Mouse (Mus musculus): ENCODE measurements around the gene Pcnt.

Gene Pcnt

DNA sequence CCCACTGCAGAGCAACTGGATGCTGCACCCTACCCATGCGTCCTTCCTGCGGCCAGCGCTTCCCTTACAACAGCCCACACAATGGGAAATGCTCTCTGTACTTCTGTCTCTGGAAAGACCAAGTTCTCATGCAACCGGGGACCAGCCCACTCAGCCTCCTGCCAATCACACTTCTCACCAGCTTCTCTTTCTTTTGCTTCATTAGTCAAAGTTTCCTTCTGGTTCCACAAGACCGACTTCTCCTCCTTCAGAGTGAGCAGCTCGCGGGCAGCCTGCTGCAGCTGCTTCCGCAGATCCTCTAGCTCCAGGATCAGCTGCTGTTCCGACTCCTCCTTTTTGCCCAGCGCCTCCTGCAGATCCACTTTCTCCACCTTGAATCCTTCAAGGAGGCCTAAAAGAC lies 34.1 kb downstream of the Pcnt start:
- DNase-seq (ENCODE audit: low read depth, low spot score), result no peak

DNA sequence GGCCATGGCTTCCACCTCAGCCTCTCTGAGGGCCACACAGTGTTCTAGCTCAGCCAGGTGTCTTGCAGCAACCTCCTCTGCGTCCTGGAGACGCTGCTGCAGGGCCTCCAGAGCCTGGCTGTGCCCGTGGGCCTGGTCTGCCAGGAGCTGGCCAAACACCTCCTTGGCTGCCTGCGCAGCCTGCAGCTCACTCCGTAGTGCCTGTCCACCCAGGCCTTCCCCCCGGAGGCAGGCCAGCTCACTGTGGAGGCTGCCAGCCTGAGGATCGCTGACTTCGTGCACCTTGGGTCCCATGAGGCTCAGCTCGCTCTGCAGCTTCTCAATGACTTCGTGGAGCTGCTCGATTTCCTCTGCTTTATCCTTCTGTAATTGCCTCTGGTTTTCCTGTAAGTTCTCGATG lies 50.0 kb downstream of the Pcnt start:
- DNase-seq (ENCODE audit: low read depth, low spot score), result no peak

DNA sequence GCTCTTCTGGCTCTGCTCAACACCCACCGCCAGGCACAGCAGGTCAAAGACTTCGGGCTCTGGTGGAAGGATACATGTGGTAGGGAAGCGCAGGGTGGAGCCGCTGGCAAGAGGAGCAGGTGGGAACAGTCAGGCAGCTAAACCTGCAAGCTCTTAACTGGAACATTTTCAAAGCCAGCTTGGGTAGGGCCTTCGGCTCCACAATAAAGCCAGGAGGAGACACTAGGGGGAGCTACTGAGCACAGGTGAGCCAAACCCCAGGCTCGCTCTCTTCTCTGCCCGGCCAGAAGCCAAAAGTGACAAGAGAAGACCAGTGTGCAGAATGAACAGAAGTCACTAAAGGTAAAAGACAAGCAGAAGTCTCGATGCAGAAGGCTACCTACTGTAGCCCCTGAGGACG lies 50.8 kb downstream of the Pcnt start:
- DNase-seq (ENCODE audit: low read depth, low spot score), result peak; percentile 37

DNA sequence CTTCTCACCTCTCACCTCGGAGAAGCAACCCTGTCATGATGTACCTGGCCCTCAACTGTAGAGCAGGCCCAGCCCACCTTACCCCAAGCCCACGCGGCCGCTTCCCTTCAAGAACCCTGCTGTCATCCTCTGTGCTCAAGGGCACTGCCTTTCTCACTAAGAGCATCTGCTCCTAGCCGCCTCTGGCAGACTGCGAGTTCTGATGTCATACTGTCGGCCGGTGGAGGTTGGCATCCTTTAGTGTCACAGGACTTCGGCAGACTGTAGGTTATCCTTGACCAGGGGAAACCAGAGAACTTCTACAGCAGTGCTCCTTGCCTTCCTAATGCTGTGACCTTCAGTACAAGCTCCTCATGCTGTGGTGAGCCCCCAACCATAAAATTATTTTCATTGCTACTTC lies 51.4 kb downstream of the Pcnt start:
- no peak for DNase-seq (ENCODE audit: low read depth, low spot score)

DNA sequence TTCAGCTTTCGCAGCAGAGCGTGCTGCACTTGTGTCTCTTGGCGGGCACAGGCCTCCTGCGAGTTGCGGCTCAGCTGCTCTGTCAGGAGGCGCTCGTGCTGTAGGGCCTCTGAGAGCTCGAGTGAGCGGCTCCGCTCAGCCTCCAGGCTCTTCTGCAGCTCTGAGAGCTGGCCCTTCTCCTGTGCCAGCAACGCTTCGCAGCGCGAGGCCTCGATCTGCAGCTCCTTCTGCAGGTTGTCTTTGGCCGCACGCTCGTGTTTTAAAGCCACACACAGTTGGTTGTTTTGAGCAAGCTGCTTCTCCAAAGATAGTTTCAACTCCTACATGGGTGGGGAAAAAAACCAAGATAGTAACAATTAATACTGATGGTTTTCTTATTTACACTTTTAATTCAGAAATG lies 67.6 kb downstream of the Pcnt start:
- DNase-seq (ENCODE audit: low read depth, low spot score), result no peak

DNA sequence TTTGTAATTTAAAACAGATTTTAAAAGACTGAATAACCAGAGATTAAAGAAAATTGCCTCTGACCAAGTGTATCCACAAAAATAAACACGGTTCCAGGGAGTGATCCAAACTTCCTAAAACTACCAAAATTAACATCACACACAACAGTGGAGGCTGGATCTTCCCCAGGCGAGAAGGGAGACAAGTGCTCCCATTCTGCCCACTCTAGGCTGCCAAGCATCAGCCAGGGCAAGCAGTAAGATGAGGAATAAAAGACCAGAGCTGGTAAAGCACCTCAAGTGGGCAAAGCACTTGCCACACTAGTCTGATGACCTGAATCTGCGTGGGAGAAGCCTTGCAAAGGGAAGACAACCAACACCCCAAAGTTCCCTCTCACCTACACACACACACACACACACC lies 70.8 kb downstream of the Pcnt start:
- DNase-seq (ENCODE audit: low read depth, low spot score), result no peak

DNA sequence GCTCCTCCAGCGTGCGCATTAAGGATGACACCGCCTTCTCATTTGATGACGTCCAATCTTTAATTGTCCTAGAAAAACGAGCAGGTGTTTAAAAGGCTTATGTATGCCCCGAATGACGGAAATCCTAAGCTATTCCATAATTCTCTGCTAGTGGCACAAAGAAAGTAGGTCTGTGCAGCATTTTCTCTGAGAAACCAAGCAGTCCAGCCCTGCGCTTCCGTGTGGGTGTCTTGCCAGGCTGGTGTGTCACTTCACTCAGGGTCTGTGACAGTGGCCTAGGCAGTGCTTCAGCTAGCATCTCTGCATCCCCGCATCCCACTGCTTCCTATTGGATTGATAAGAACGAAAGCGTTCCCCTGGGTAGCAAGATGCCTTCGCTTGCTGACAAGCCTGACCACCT lies 73.8 kb downstream of the Pcnt start:
- DNase-seq (ENCODE audit: low read depth, low spot score), result no peak

DNA sequence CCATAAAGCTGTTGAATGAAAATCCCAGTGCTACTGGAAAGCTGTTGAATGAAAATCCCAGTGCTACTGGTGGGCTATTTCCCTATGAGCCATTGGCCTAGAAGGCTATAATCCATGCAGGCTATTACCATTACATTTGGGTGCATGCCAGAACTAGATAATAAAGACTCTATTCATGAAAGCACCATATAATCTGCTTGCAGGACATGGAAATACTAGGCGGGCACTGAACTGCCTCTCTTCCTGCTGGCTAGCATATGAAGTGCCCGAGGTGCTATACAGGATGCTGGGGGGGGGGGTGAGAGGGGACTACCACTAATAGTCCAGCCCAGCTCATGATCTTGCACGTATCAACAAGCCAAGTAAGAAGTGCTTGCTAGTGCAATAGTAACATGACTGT lies 79.4 kb downstream of the Pcnt start:
- DNase-seq (ENCODE audit: low read depth, low spot score), result no peak

DNA sequence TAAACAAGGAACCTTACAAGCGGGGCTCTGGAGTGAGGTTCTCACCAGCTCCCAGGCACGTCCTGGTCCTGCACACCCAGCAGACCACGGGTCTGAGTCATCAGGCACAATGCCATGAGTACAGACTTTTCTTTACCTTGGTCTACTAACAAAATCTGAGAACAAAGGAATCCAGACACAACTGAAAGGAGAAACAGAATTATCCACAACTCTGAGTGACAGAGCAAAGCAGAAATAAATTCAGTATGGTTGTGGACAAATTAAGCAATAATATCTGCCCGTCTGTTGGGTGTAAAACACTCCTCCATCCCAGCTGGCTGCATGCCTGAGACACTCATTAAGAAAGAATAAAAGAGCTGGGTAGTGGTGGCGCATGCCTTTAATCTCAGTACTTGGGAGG lies 84.1 kb downstream of the Pcnt start:
- no peak for DNase-seq (ENCODE audit: low read depth, low spot score)

DNA sequence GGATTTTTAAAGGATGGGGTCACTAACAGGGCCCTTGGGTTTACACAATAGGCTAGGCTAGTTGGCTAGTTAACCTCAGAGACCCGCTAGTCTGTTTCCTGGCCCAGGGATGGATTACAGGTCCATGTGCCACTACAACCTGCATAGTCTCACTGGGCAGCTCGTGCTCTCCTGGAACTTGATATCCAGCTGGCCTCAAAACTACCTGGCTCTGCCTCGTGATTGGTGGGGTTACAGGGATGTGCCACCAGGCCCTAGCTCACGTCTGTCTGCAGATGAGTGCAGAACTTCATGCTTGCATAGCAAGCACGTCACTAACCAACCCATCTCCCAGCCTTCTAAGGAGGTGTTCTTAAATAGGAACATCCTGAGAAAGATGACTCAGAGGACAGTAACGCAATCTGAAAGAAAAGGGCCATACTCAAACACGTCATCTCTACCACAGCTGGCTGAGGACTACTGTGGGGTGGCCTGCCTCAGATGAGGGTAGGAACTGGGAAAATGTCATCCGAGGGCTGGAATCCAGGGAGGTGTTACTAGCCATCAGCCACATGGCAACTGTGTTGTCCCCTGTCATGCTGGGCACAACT lies 85.2 kb downstream of the Pcnt start:
- no peak for DNase-seq (ENCODE audit: low read depth, low spot score)

DNA sequence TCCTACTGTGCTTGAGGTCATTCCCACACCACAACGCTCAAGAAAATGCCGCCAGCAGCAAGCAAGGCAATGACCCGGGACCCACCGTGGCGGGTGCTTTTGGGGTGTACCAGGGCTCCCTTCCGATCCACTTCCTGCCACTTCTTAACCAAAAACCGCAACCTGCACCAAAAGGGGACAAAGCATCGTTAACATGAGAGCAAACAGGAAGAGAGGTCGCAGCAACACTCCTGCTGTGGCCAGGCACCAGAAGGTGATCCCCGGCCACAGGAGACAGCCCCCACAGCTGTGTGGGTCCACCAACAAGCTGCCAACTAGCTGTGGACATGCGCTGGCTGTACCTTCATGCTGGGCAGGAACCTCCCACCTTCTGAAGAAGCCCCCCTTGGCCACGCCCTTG lies 87.6 kb downstream of the Pcnt start:
- no peak for DNase-seq (ENCODE audit: low read depth, low spot score)

DNA sequence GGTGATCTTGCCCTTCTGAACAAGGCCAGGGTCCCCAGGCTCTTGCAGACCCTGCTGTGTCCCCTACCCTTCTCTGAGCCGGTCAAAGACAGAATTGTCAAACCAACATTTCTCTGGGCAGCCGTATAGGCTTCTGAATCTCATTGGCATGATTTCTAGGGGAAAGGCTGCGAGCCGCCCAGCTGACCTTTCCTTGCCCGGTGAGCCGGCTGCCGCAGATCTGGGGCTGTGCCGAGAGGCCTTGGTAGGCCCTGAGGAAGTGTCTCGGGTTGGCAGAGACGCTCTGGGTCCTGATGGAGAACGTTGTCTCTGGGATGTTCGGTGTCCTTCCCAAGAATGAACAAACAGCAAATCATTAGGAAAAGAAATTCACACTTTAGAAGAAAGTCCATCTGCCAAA lies 88.6 kb downstream of the Pcnt start:
- no peak for DNase-seq (ENCODE audit: low read depth, low spot score)

DNA sequence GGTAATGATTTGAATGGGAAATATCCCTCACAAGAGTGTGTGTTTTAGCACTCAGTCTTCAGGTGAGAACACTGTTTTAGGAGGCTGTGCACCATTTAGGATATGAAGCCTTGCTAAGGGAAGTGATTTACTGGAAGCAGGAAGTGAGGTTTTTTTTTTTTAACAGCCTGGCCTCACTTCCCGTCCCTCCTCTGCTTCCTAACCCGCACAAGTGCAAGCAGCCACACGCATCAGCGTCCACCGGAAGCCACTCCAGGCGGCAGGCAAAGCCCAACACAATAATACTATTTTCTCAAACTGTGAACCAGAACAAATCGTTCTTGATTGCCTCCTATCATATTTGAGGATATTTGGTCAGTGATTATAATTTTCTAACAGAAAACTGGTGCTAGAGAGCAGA lies 90.6 kb downstream of the Pcnt start:
- DNase-seq (ENCODE audit: low read depth, low spot score), result no peak

DNA sequence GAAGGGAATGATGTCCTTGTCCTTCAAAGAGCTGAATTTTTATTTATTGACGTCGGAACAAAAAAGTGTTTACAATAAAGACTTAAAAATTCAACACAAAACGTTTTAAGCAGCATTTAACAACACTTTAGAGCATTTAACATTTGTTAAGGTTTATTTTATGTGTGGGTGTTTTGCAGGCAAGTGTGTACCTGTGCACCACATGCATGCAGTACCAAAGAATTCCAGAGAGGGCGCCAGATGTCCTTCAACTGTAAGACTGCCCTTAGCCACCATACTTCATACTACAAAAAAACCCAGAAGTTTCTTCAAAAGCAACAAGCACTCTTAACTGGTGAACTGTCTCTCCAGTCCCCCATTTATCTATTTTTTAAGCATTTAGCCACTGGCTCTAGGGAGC lies 96.0 kb downstream of the Pcnt start:
- peak; percentile 74 for DNase-seq (ENCODE audit: low read depth, low spot score)

DNA sequence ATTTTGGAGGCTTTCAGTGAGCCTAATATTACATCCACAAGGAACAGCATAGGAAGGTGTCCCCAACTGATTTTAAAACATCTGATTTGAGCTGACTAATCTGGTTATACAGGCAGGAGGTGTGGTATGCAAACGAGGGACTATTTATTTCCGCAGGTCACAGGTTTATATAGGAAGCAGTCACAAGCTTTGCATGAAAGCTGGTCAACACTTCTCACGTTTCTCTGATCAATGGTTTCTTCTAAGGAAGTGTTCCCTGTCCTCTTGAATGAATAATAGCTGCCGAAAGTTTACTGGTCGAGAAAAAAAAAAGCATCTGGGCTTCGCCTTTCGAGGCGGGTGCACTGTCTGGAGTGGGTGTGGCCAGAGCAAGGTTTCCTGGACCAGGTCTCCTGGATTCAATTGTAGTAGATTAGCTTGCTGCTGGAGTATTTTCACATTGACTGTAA lies 96.5 kb downstream of the Pcnt start:
- peak; percentile 14 for DNase-seq (ENCODE audit: low read depth, low spot score)

DNA sequence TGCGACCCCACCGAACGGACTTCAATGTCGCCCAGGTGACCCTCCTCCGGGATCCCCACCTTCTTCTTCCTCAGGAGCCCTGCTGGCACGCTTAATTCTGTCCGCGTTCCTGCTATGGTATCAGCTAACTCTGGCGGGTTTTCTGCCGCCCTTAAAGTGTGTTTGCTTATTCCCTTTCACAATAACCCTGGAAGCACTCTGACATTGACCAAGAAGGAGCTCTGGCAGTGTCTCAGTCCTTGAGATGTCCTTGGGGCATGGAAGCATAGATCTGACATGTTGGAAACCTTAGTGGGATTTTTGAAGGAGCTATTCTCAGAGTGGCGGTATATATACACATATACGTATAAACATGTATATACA lies 97.1 kb downstream of the Pcnt start:
- DNase-seq (ENCODE audit: low read depth, low spot score), result no peak

DNA sequence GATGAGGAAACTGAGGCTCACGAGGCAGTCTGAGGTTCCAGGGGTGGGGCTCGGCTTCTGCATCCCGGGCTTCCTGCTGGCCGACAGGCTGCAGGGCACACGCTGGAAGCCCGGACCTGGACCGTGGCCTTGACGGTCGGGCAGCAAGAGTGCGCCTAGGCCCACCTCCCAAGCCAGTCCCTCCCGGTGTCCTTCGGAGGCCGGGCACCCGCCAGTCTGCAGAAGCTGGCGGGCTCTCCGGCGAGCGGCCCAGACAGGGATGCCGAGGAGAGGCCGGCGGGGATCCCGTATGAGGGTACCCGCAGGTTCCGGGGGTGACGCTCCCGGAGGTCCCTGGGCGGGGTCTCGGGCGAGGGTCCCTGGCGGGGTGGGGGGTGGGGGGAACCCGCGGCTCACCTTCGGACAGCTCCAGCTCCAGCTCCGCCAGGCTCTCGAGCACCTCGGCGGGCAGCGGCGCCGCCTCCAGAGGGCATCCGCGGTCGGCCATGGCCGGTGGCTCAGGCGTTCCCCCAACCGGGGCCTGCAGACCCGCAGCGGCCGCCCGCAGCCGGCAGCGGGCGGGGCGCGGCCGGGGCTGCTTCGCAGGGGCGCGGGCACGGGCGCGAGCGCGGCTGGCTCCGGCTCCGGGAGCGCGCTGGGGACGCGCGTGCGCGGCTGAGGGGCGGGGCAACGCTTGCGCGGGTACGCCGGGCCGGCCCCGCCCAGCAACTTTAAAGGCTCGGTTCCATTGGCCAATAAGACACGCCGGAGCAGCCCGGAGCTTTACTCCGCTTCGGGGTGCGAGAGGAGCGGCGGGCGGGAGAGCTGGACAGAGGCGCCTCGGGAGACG lies 97.7 kb downstream of the Pcnt start, which contains the start of gene Dip2a:
Gene Dip2a (minus strand): TSS at position 581 of the 829 bp plus-strand sequence.
- peak; percentile 93 for DNase-seq (ENCODE audit: low read depth, low spot score)

DNA sequence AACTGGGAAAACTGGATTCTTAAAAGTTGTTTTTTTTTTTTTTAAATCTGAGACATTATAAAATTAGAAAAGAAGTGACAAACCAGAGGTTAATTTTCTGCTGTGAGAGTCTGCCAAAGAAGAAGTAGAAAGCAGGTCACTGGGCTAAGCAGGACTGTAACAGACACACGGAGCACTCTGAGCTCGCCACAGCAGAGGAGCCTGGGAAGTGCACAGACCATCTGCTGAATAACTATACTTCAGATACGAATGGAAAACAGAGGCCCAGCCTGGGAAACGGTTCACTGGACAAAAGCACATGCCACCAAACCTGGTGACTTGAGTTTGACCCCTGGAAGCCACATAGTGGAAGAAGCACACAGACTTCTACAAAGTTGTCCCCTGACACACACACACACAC lies 108.2 kb downstream of the Pcnt start:
- no peak for DNase-seq (ENCODE audit: low read depth, low spot score)

DNA sequence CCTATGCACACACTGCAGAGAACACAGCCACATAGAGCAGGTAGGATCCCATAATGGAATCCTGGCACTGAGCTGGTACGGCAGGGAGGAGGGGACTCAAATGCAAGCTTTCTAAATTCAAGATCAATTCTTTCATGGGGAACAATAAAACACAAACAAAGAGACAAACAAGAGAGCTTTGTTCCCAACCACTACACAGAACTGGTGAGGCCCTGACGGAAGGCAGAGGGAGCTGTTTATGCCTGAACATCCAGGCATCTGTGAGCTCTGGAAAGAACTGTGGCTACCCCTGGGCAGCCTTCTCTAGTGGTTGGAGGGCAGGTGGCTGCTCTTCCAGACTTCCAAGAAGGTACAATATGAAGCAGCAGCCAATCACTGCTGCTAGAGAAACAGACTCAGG lies 110.5 kb downstream of the Pcnt start:
- no peak for DNase-seq (ENCODE audit: low read depth, low spot score)

DNA sequence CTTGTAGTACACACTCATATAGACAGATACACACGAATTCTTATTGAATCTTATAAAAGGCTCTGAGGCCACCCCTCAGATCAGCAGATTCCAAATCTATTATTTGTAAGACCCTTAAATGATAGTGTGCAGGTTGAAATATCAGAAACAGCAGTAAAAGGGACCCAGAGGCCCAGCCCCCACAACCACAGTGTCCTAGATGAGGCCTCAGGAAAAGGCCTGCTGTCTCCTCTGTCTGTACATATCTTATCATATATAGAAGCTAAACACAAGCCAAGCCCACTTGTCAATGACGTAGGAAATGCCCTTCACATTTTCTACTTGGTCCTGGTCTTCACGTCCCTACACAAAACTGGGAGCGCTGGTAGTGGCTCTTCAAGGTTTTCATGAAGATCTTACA lies 113.5 kb downstream of the Pcnt start:
- DNase-seq (ENCODE audit: low read depth, low spot score), result no peak

DNA sequence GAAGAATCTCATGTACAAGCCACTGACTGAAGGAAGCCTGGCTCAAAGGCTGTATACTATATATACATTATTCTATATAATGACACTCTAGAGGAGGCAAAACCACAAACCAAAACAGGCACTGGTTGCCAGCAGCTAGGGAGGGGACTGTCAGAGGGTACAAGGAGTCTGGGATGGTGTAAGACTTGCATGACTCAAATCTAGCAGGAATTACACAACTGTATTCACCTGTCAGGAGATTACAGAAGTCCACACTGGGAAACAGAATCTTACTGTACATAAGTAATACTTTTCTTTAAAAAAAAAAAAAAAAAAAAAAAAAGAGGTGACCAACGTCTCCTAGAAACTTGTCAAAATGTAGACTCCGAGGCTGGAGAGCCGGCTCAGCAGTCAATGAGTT lies 114.0 kb downstream of the Pcnt start:
- no peak for DNase-seq (ENCODE audit: low read depth, low spot score)

DNA sequence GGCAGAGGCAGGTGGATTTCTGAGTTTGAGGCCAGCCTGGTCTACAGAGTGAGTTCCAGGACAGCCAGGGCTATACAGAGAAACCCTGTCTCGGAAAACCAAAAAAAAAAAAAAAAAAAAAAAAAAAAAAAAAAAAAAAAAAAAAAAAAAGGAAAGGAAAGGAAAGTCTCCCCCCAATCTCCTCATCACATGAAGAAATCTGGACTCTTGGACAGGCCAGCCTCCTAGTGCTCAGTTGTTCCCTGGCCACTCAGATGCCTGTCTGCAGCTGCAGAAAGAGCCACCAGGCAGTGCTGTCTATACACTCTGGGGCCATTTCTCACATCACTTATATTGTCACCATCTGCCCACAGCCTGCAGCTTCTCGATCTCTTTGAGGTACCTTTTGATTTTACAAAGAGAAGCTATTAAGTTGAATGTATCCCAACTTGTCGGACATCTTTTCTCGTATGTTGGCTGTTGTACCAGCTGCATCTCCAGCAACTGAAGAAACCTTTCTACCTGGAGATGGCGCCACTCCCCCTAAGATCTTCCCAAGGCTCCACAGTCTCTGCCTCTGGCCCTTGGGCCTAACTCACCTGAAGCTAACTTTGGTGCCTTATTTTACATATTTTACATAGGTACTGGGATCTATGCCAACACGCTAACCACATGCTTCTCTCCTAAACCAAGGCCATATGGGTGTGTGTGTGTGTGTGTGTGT lies 116.1 kb downstream of the Pcnt start:
- no peak for DNase-seq (ENCODE audit: low read depth, low spot score)

DNA sequence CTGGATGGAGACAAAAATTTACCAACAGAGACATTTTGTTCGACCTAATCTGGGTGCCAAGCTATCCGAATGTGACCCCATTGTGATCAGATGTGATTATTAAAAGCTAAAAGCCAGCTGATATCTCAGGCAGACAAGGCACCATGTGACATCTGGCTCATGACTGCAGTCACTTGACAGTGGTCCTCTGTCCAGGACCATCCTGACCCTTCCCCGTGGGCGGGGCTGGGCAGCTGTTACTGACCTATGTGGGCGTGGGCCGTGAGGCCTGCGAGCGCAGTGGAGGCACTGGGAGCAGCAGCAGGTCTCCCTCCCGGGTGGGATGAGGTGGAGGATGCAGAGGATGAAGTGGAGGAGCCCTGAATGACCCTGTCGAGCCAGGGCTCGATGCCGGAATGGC lies 125.0 kb downstream of the Pcnt start:
- no peak for DNase-seq (ENCODE audit: low read depth, low spot score)
